Mouse (Mus musculus) intestine, postnatal 0 days (tissue): Measurements from ENCODE around the gene Usp43. TPM values are rescaled to one million over a fixed set of nuclear protein-coding genes. Genes with fewer than 3 reads are reported as not detected.

Experiments
- ATAC-seq: fragments of 200-750 bp; cut with Nextera tagmentation; 2 replicates; pipeline ENCODE4 v1.8.0; 2017; ENCODE audit warnings: mild to moderate bottlenecking, moderate TSS enrichment, moderate library complexity
- H3K27ac ChIP-seq: fragments of 300-500 bp; sonication (generic); 2 replicates; pipeline ENCODE4 v1.5.1; 2014; ENCODE audit warnings: mild to moderate bottlenecking, low read depth, low read length, moderate library complexity
- H3K27me3 ChIP-seq: fragments of 300-500 bp; sonication (generic); replicated peaks from 2 replicates; pipeline ENCODE4 v1.6.1; 2014; ENCODE audit warnings: low read length, mixed read lengths; ENCODE audit not compliant: control insufficient read depth, insufficient read depth
- H3K36me3 ChIP-seq: fragments of 300-500 bp; sonication (generic); 2 replicates; pipeline ENCODE4 v1.6.1; 2014; ENCODE audit warnings: mild to moderate bottlenecking, moderate library complexity; ENCODE audit not compliant: control insufficient read depth, insufficient read depth
- H3K4me1 ChIP-seq: fragments of 300-500 bp; sonication (generic); replicated peaks from 2 replicates; pipeline ENCODE4 v1.6.1; 2014; ENCODE audit warnings: antibody characterized with exemption, low read length, mixed read lengths; ENCODE audit not compliant: control insufficient read depth, insufficient read depth
- H3K4me2 ChIP-seq: fragments of 300-500 bp; sonication (generic); replicated peaks from 2 replicates; pipeline ENCODE4 v1.6.1; 2014; ENCODE audit warnings: low read depth, mild to moderate bottlenecking, moderate library complexity
- H3K4me3 ChIP-seq: fragments of 300-500 bp; sonication (generic); 2 replicates; pipeline ENCODE4 v1.5.1; 2014; ENCODE audit warnings: low read depth, low read length
- H3K9ac ChIP-seq: fragments of 300-500 bp; sonication (generic); 2 replicates; pipeline ENCODE4 v1.6.1; 2014; ENCODE audit warnings: mild to moderate bottlenecking, low read depth, low read length
- H3K9me3 ChIP-seq: fragments of 300-500 bp; sonication (generic); 2 replicates; pipeline ENCODE4 v1.6.1; 2016; ENCODE audit warnings: mixed run types; ENCODE audit not compliant: control insufficient read depth
- CTCF ChIP-seq: sonication (generic); IDR thresholded peaks from 2 replicates; pipeline ENCODE4 v1.5.1; 2016; ENCODE audit warnings: low read depth, mild to moderate bottlenecking, control low read depth, antibody characterized with exemption, moderate library complexity
- WGBS: fragments of 180-500 bp; shearing (Covaris S2); extraction: QIAGEN DNeasy Blood & Tissue Kit; methylation state at CpG from one replicate; pipeline ENCODE4 v1.1.7; 2014; 5-methylcytosine and 5-hydroxymethylcytosine counted together
- polyA plus RNA-seq: library from polyadenylated mRNA; unstranded; fragments of >200 nt; fragmentation: Nextera tagmentation; extraction: Ambion mirVana; gene quantifications from 2 replicates; pipeline ENCODE4 v1.2.1, GENCODE M21; 2015

Gene Usp43
- polyA plus RNA-seq, 1 experiment from 2014 or later = 4.0 TPM

GRCm38 (mm10) chr11:67828360-67829059 lies 93.4 kb downstream of the Usp43 start:
- H3K9me3 ChIP-seq = no peaks in the 10 kb centered on the region
- no peak overlapping the region for H3K27ac ChIP-seq
- no peak overlapping the region for H3K4me3 ChIP-seq
- WGBS = 11% methylated on average over 12 of the region's 12 CpGs
- H3K4me1 ChIP-seq = no peaks in the 10 kb centered on the region
- H3K36me3 ChIP-seq = no peaks in the 10 kb centered on the region
- no peak overlapping the region for H3K9ac ChIP-seq
- no peaks in the 10 kb centered on the region for H3K27me3 ChIP-seq
- ATAC-seq = peak; percentile 45; the same call in 1 of the 2 replicates
- TF ChIP-seq CTCF = no peak
- H3K4me2 ChIP-seq = peak overlapping the region; percentile 37

GRCm38 (mm10) chr11:67821560-67821959 lies 100.4 kb downstream of the Usp43 start:
- Histone ChIP-seq H3K9ac (no peak overlapping the region), H3K4me1 (no peaks in the 10 kb centered on the region), H3K27ac (no peak overlapping the region), H3K4me3 (no peak overlapping the region), H3K9me3 (no peaks in the 10 kb centered on the region), H3K4me2 (no peak overlapping the region), H3K27me3 (no peaks in the 10 kb centered on the region), H3K36me3 (no peaks in the 10 kb centered on the region)
- TF ChIP-seq CTCF = no peak
- 89% methylated on average over 6 of the region's 6 CpGs for WGBS
- ATAC-seq = no peak

- Histone ChIP-seq H3K36me3 (no peaks in the 10 kb centered on the region), H3K27me3 (no peaks in the 10 kb centered on the region), H3K27ac (no peak overlapping the region), H3K4me2 (no peak overlapping the region), H3K4me1 (no peaks in the 10 kb centered on the region), H3K9ac (no peak overlapping the region), H3K4me3 (no peak overlapping the region), H3K9me3 (no peaks in the 10 kb centered on the region)
- peak; percentile 88 for TF ChIP-seq CTCF
- 0 out of 2 replicates have a peak, but pooled peaks have one; percentile 28 for ATAC-seq
- WGBS = 30% methylated on average over 4 of the region's 4 CpGs
These were observed 101.7 kb downstream of the Usp43 start for GRCm38 (mm10) chr11:67820221-67820620.

DNA sequence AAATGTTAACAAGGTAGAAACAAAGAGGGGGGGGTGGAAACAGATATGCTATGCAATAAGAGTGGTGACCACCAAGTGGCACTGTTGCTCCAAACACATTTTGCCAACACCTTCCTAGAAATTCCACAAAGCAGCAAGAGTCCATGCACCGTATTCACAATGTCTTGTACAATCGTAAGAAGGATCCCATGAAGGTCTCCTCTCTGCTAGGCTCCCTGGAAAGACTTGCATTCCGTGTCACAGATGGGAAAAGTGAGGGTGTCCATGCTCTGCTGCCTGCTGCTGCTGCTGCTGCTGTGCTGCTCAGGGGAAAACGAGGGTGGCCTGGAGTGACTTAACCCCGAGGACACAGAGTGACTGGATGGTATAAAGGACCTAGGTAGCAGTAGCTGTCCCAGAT lies 102.3 kb downstream of the Usp43 start:
- 15% methylated on average over 5 of the region's 5 CpGs for WGBS
- H3K9me3 ChIP-seq = no peaks in the 10 kb centered on the region
- H3K36me3 ChIP-seq = no peaks in the 10 kb centered on the region
- peak overlapping the region; percentile 51 for H3K4me2 ChIP-seq
- no peak for ATAC-seq
- H3K4me1 ChIP-seq = no peaks in the 10 kb centered on the region
- no peak overlapping the region for H3K9ac ChIP-seq
- no peaks in the 10 kb centered on the region for H3K27me3 ChIP-seq
- no peak overlapping the region for H3K27ac ChIP-seq
- peak; percentile 87 for TF ChIP-seq CTCF
- H3K4me3 ChIP-seq = no peak overlapping the region

GRCm38 (mm10) chr11:67811535-67811934 lies 110.4 kb downstream of the Usp43 start:
- H3K9ac ChIP-seq = no peak overlapping the region
- TF ChIP-seq CTCF = peak; percentile 54
- 67% methylated on average over 6 of the region's 6 CpGs for WGBS
- no peak for ATAC-seq
- H3K4me2 ChIP-seq = no peak overlapping the region
- no peak overlapping the region for H3K4me3 ChIP-seq
- no peaks in the 10 kb centered on the region for H3K9me3 ChIP-seq
- H3K27me3 ChIP-seq = no peaks in the 10 kb centered on the region
- H3K36me3 ChIP-seq = no peaks in the 10 kb centered on the region
- no peaks in the 10 kb centered on the region for H3K4me1 ChIP-seq
- no peak overlapping the region for H3K27ac ChIP-seq

GRCm38 (mm10) chr11:67808051-67808450 lies 113.9 kb downstream of the Usp43 start:
- 71% methylated on average over 5 of the region's 5 CpGs for WGBS

More at GRCm38 (mm10) chr11:67808051-67808450, 113.9 kb downstream of the Usp43 start:
- no peaks in the 10 kb centered on the region for H3K27me3 ChIP-seq
- no peak overlapping the region for H3K4me3 ChIP-seq
- H3K4me2 ChIP-seq = no peak overlapping the region
- TF ChIP-seq CTCF = peak; percentile 21; the same call in 1 of the 2 replicates
- no peak overlapping the region for H3K9ac ChIP-seq
- no peaks in the 10 kb centered on the region for H3K9me3 ChIP-seq
- H3K4me1 ChIP-seq = no peaks in the 10 kb centered on the region
- ATAC-seq = no peak
- H3K27ac ChIP-seq = no peak overlapping the region
- no peaks in the 10 kb centered on the region for H3K36me3 ChIP-seq
